Mouse (Mus musculus): ENCODE results near the gene Gpr156. TPM values are rescaled to one million over a fixed set of nuclear protein-coding genes. Genes with fewer than 3 reads are reported as not detected.
A peak's percentile ranks its signal among the peaks of the same experiment; 100 is the strongest.

The Gpr156 gene
- polyA plus RNA-seq, 1 experiment from 2014 or later, result not detected

GRCm38 (mm10) chr16:37988211-37988865, 72.0 kb downstream of the Gpr156 start:
- H3K27me3 ChIP-seq, result no peaks in the 10 kb centered on the region
- no peak overlapping the region for H3K4me2 ChIP-seq
- 42% methylated on average over 11 of the region's 11 CpGs for WGBS (ENCODE audit: insufficient replicate concordance)
- ATAC-seq (ENCODE audit: insufficient read depth), result no peak
- no peak overlapping the region for H3K9ac ChIP-seq
- H3K27ac ChIP-seq (replicated peaks), result no peak overlapping the region
- no peak overlapping the region for H3K4me3 ChIP-seq (replicated peaks)
- no peaks in the 10 kb centered on the region for H3K36me3 ChIP-seq (replicated peaks)
- H3K4me1 ChIP-seq (replicated peaks), result no peaks in the 10 kb centered on the region
- no peaks in the 10 kb centered on the region for H3K9me3 ChIP-seq (replicated peaks)

GRCm38 (mm10) chr16:37989796-37990195, 73.5 kb downstream of the Gpr156 start:
- no peak for ATAC-seq (ENCODE audit: insufficient read depth)
- Histone ChIP-seq H3K4me3 (replicated peaks) (no peak overlapping the region), H3K4me2 (no peak overlapping the region), H3K36me3 (replicated peaks) (no peaks in the 10 kb centered on the region), H3K9me3 (replicated peaks) (no peaks in the 10 kb centered on the region), H3K27ac (replicated peaks) (no peak overlapping the region), H3K4me1 (replicated peaks) (no peaks in the 10 kb centered on the region), H3K27me3 (no peaks in the 10 kb centered on the region), H3K9ac (no peak overlapping the region)
- 43% methylated on average over 3 of the region's 3 CpGs for WGBS (ENCODE audit: insufficient replicate concordance)

GRCm38 (mm10) chr16:37990553-37991344, 74.5 kb downstream of the Gpr156 start:
- no peak overlapping the region for H3K27ac ChIP-seq (replicated peaks)
- no peaks in the 10 kb centered on the region for H3K9me3 ChIP-seq (replicated peaks)

GRCm38 (mm10) chr16:37992806-37993205, 76.5 kb downstream of the Gpr156 start:
- 29% methylated on average over 8 of the region's 8 CpGs for WGBS (ENCODE audit: insufficient replicate concordance)
- Histone ChIP-seq H3K27me3 (no peaks in the 10 kb centered on the region), H3K4me3 (replicated peaks) (no peak overlapping the region), H3K27ac (replicated peaks) (no peak overlapping the region), H3K9ac (no peak overlapping the region), H3K36me3 (replicated peaks) (no peaks in the 10 kb centered on the region), H3K4me2 (no peak overlapping the region), H3K4me1 (replicated peaks) (no peaks in the 10 kb centered on the region), H3K9me3 (replicated peaks) (no peaks in the 10 kb centered on the region)
- ATAC-seq (ENCODE audit: insufficient read depth), result no peak

More at GRCm38 (mm10) chr16:37990553-37991344, 74.5 kb downstream of the Gpr156 start:
- no peak for ATAC-seq (ENCODE audit: insufficient read depth)
- Histone ChIP-seq H3K4me1 (replicated peaks) (no peaks in the 10 kb centered on the region), H3K27me3 (no peaks in the 10 kb centered on the region), H3K9ac (no peak overlapping the region), H3K4me2 (no peak overlapping the region), H3K4me3 (replicated peaks) (no peak overlapping the region), H3K36me3 (replicated peaks) (no peaks in the 10 kb centered on the region)
- 54% methylated on average over 10 of the region's 10 CpGs for WGBS (ENCODE audit: insufficient replicate concordance)

- peak overlapping the region; percentile 31; the same call in 1 of the 2 replicates for H3K4me2 ChIP-seq
- H3K4me3 ChIP-seq (replicated peaks), result no peak overlapping the region
- no peaks in the 10 kb centered on the region for H3K9me3 ChIP-seq (replicated peaks)
- 5% methylated on average over 12 of the region's 12 CpGs for WGBS (ENCODE audit: insufficient replicate concordance)
- H3K9ac ChIP-seq, result no peak overlapping the region
- ATAC-seq (ENCODE audit: insufficient read depth), result peak; percentile 31; the same call in 1 of the 2 replicates
- H3K4me1 ChIP-seq (replicated peaks), result no peaks in the 10 kb centered on the region
- no peaks in the 10 kb centered on the region for H3K36me3 ChIP-seq (replicated peaks)
- H3K27me3 ChIP-seq, result no peaks in the 10 kb centered on the region
- H3K27ac ChIP-seq (replicated peaks), result no peak overlapping the region
Measured at GRCm38 (mm10) chr16:37994647-37995046, 78.4 kb downstream of the Gpr156 start.

- Histone ChIP-seq H3K27ac (replicated peaks) (no peak overlapping the region), H3K4me3 (replicated peaks) (no peak overlapping the region), H3K9ac (no peak overlapping the region), H3K9me3 (replicated peaks) (no peaks in the 10 kb centered on the region), H3K4me2 (no peak overlapping the region), H3K27me3 (no peaks in the 10 kb centered on the region), H3K4me1 (replicated peaks) (no peaks in the 10 kb centered on the region), H3K36me3 (replicated peaks) (no peaks in the 10 kb centered on the region)
- WGBS (ENCODE audit: insufficient replicate concordance), result 49% methylated on average over 4 of the region's 4 CpGs
- no peak for ATAC-seq (ENCODE audit: insufficient read depth)
Measured at GRCm38 (mm10) chr16:37997771-37998170, 81.5 kb downstream of the Gpr156 start.

- H3K4me3 ChIP-seq (replicated peaks), result no peak overlapping the region
- H3K4me2 ChIP-seq, result no peak overlapping the region
- 64% methylated on average over 1 of the region's 1 CpGs for WGBS (ENCODE audit: insufficient replicate concordance)
- H3K4me1 ChIP-seq (replicated peaks), result no peaks in the 10 kb centered on the region
- H3K27ac ChIP-seq (replicated peaks), result no peak overlapping the region
- H3K9ac ChIP-seq, result no peak overlapping the region
- no peaks in the 10 kb centered on the region for H3K36me3 ChIP-seq (replicated peaks)
- ATAC-seq (ENCODE audit: insufficient read depth), result no peak
- no peaks in the 10 kb centered on the region for H3K9me3 ChIP-seq (replicated peaks)
- H3K27me3 ChIP-seq, result no peaks in the 10 kb centered on the region
Measured at GRCm38 (mm10) chr16:37999762-38000161, 83.5 kb downstream of the Gpr156 start.

GRCm38 (mm10) chr16:38000178-38000577, 83.9 kb downstream of the Gpr156 start:
- Histone ChIP-seq H3K9me3 (replicated peaks) (no peaks in the 10 kb centered on the region), H3K4me3 (replicated peaks) (no peak overlapping the region), H3K4me1 (replicated peaks) (no peaks in the 10 kb centered on the region), H3K9ac (no peak overlapping the region), H3K36me3 (replicated peaks) (no peaks in the 10 kb centered on the region), H3K4me2 (no peak overlapping the region), H3K27me3 (no peaks in the 10 kb centered on the region), H3K27ac (replicated peaks) (no peak overlapping the region)
- 71% methylated on average over 7 of the region's 7 CpGs for WGBS (ENCODE audit: insufficient replicate concordance)
- ATAC-seq (ENCODE audit: insufficient read depth), result no peak

- no peaks in the 10 kb centered on the region for H3K4me1 ChIP-seq (replicated peaks)
- no peak overlapping the region for H3K4me2 ChIP-seq
- no peak for ATAC-seq (ENCODE audit: insufficient read depth)
- no peaks in the 10 kb centered on the region for H3K27me3 ChIP-seq
- 33% methylated on average over 2 of the region's 2 CpGs for WGBS (ENCODE audit: insufficient replicate concordance)
- H3K9ac ChIP-seq, result no peak overlapping the region
- H3K36me3 ChIP-seq (replicated peaks), result no peaks in the 10 kb centered on the region
- no peaks in the 10 kb centered on the region for H3K9me3 ChIP-seq (replicated peaks)
- H3K4me3 ChIP-seq (replicated peaks), result no peak overlapping the region
- no peak overlapping the region for H3K27ac ChIP-seq (replicated peaks)
Measured at GRCm38 (mm10) chr16:38001766-38002165, 85.5 kb downstream of the Gpr156 start.

GRCm38 (mm10) chr16:38002485-38002884, 86.2 kb downstream of the Gpr156 start:
- no peak for ATAC-seq (ENCODE audit: insufficient read depth)
- Histone ChIP-seq H3K27ac (replicated peaks) (no peak overlapping the region), H3K4me2 (no peak overlapping the region), H3K4me3 (replicated peaks) (no peak overlapping the region), H3K27me3 (no peaks in the 10 kb centered on the region), H3K4me1 (replicated peaks) (no peaks in the 10 kb centered on the region), H3K36me3 (replicated peaks) (no peaks in the 10 kb centered on the region), H3K9me3 (replicated peaks) (no peaks in the 10 kb centered on the region), H3K9ac (no peak overlapping the region)
- 36% methylated on average over 3 of the region's 3 CpGs for WGBS (ENCODE audit: insufficient replicate concordance)

- H3K4me1 ChIP-seq (replicated peaks), result no peaks in the 10 kb centered on the region
- no peaks in the 10 kb centered on the region for H3K36me3 ChIP-seq (replicated peaks)
- H3K27ac ChIP-seq (replicated peaks), result no peak overlapping the region
- ATAC-seq (ENCODE audit: insufficient read depth), result no peak
- no peak overlapping the region for H3K4me2 ChIP-seq
- no peak overlapping the region for H3K4me3 ChIP-seq (replicated peaks)
- no peak overlapping the region for H3K9ac ChIP-seq
- H3K27me3 ChIP-seq, result no peaks in the 10 kb centered on the region
- WGBS (ENCODE audit: insufficient replicate concordance), result 66% methylated on average over 17 of the region's 17 CpGs
- no peaks in the 10 kb centered on the region for H3K9me3 ChIP-seq (replicated peaks)
Measured at GRCm38 (mm10) chr16:38004486-38005020, 88.3 kb downstream of the Gpr156 start.
